In the genomic region with DNA sequence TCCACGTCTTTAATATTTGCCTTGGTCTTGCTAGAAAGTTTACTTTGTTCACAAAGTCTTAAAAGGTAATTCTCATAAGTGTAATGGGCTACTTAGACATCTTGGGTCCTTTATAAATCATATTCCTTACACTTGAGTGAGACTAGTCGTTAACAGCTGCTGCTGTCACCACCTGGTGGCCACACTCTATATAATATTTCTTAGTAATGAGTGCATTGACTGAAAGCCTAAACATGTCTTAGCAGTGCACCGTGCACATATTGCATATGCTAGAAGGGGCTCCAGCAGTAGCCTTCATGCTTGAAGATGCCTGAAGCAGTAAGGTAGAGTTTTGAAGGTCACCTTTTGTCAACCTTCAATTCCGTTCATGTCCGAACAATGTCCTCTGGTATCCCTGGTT, we compare ENCODE assay signal across 8 mouse cellular contexts.
DNase-seq lines count a peak whose midpoint lies in the region; ATAC-seq lines count a peak whose summit lies in the region.

No protein-coding gene starts in this region.

- DNase-seq in gastrocnemius, adult 18-20 months (ENCODE audit: low spot score), result peak; percentile 4
- no peak for DNase-seq in gastrocnemius, adult 8-10 months (ENCODE audit: low spot score in 2 of 2)
- peak; percentile 21 to 36 for DNase-seq in left cerebral cortex, postnatal 25 days (ENCODE audit: low spot score in 2 of 2)
- no peak for DNase-seq in left cerebral cortex, adult 11 months (ENCODE audit: low spot score)
- peak; percentile 5 for DNase-seq in ZHBTc4 (ENCODE audit: low read depth, low spot score)
- peak; percentile 8 for DNase-seq in lung, postnatal 14 days
- DNase-seq in layer of hippocampus, adult 8-10 months (ENCODE audit: low spot score in 2 of 2), result no peak

- no peak for ATAC-seq in erythroid progenitor cell, adult 5-6 weeks (replicated peaks; ENCODE audit: low FRiP score, poor library complexity, severe bottlenecking)

- intact Hi-C loops in left cerebral cortex, postnatal 25 days (cut with DNase I), result loop anchor here (5.0 kb wide), 1 partner anchor 108 kb away; no protein-coding TSS in a partner anchor

Comparison
In these comparisons a context has a peak if more than half of its experiments do, and no peak if none do; other contexts are left out.
1. DNase-seq: peak in gastrocnemius, adult 18-20 months (single experiment), left cerebral cortex, postnatal 25 days (2 of 2), ZHBTc4 (single experiment) and lung, postnatal 14 days (single experiment); none in gastrocnemius, adult 8-10 months (0 of 2), left cerebral cortex, adult 11 months (single experiment) and layer of hippocampus, adult 8-10 months (0 of 2).